Mouse (Mus musculus): ENCODE results near the gene Chst3.
"Not testable (repeated sequence)": the region's sequence is repeated elsewhere in the genome, so short reads cannot be mapped to it uniquely, and the experiment has no call there.

Chst3 gene

GRCm38 (mm10) chr10:60161397-60161796, 57.7 kb downstream of the Chst3 start:
- DNase-seq (ENCODE audit: low spot score) = not testable (repeated sequence)

GRCm38 (mm10) chr10:60158144-60158543, 60.9 kb downstream of the Chst3 start:
- no peak for DNase-seq (ENCODE audit: low spot score)

GRCm38 (mm10) chr10:60156016-60156415, 63.0 kb downstream of the Chst3 start:
- no peak for DNase-seq (ENCODE audit: low spot score)

- no peak for DNase-seq (ENCODE audit: low spot score)
Observed at GRCm38 (mm10) chr10:60151107-60151663, 67.9 kb downstream of the Chst3 start.

GRCm38 (mm10) chr10:60148087-60148486, 71.0 kb downstream of the Chst3 start:
- DNase-seq (ENCODE audit: low spot score) = peak; percentile 70

- DNase-seq (ENCODE audit: low spot score) = not testable (repeated sequence)
Observed at GRCm38 (mm10) chr10:60147510-60148047, 71.5 kb downstream of the Chst3 start.

GRCm38 (mm10) chr10:60141656-60142160, 77.4 kb downstream of the Chst3 start:
- no peak for DNase-seq (ENCODE audit: low spot score)

GRCm38 (mm10) chr10:60140751-60141150, 78.3 kb downstream of the Chst3 start:
- DNase-seq (ENCODE audit: low spot score) = no peak

GRCm38 (mm10) chr10:60138680-60139079, 80.4 kb downstream of the Chst3 start:
- DNase-seq (ENCODE audit: low spot score) = peak; percentile 5

- no peak for DNase-seq (ENCODE audit: low spot score)
Observed at GRCm38 (mm10) chr10:60136935-60137334, 82.1 kb downstream of the Chst3 start.

GRCm38 (mm10) chr10:60136010-60136409, 83.0 kb downstream of the Chst3 start:
- not testable (repeated sequence) for DNase-seq (ENCODE audit: low spot score)

GRCm38 (mm10) chr10:60134201-60134600, 84.9 kb downstream of the Chst3 start:
- no peak for DNase-seq (ENCODE audit: low spot score)

- DNase-seq (ENCODE audit: low spot score) = no peak
Observed at GRCm38 (mm10) chr10:60133501-60133900, 85.6 kb downstream of the Chst3 start.
